Mouse (Mus musculus) induced T-regulatory cell, adult 2 months (primary cell): Measurements from ENCODE around the gene Dirc2.

Experiments used
- DNase-seq: peaks from one replicate; pipeline ENCODE4 v3.0.0-alpha.2; 2012; ENCODE audit warnings: low read depth

Dirc2 gene

DNA sequence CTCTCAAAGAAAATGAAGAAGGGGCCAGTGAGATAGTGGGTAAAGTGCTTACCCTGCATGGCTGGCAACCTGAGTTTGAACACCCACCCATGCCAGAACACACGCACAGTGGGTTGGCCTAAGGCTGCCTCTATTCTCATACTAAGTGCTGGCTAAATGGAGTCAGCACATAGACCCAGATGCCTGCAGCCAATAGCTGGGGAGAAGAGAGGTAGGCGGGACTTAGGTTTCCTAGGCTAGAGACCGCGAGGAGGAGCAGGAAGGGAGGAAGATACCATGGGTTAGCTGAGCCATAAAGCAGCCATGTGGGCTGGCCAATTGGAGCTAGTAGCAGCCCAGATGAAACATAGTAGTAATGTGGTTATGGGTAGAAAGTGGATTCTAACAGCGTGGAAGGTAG, 3.4 kb upstream of the Dirc2 start:
- no peak for DNase-seq

DNA sequence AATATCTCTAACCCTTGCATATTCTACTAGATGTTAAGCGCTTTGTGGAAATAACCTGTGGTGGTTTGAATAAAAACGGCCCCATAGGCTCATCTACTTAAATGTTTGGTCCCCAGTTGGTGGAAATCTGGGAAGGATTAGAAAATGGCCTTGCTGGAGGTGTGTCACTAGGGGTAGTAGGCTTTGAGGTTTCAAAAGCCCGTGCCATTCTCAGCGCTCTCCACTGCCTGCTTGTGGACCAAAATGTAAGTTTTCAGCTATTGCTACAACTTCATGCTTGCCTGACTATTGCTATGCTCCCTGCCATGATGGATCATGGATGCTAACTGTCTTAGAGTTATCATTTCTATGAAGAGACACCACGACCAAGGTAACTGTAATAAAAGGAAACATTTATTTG, 2.5 kb upstream of the Dirc2 start:
- DNase-seq, result no peak

DNA sequence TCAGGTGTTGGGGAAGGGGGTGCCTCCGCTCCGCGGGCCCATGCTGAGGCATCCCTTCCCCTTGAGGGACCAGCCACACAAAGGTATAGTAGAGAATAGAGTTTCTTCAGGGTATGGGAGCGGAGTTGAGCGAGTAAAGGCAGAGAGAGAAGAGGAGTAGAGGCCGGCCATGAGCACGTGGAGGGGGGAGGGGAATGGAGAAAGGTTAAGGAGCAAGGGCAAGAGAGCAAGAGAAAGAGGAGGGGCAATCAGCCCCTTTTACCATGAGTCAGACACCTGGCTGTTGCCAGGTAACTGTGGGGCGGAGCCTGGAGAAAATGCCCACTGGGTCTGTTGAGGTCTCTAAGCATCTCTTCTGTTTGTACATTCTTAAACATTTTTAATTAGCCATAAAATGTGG, 2.0 kb upstream of the Dirc2 start:
- DNase-seq, result no peak

DNA sequence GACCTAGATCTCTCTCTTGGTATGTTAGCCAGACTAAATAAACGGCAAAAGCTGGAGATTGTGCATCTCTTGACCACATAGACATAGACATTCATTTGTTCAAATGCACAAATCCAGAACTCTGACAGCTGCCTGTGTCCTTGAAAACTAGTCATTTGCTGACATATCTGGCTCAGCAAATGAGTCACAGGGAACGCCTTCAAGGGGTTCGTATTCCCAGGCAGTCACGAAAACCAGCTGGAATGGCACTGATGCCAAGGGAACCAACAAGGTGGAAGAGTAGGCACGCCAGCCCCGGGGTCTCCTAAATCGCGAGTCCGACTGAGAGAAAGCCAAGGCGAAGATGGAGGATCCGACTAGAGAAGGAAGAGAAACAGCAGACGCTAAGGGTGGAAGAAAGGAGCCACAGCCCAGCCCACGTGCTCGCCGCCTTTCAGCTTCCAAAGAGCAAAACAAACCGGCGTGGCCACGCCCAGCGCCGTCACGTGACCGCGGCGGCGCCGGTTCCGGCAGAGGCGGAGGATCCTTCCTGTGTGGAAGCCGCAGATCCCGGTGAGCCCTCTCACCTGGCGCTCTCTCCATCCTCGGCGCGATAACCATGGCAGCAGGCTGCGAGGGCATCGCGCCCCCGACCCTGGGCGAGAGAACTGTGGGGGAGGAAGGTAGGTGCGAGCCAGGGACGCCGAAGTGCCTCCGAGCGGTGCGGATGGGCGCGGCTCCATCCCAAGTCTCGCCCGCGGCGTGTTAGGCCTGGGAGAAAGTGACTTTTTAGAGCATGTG, 912 bp upstream of the Dirc2 start, which contains the start of gene Hspbap1:
Hspbap1 (plus strand) TSS at position 498 of the 780 bp plus-strand sequence.
- peak; percentile 95 for DNase-seq

DNA sequence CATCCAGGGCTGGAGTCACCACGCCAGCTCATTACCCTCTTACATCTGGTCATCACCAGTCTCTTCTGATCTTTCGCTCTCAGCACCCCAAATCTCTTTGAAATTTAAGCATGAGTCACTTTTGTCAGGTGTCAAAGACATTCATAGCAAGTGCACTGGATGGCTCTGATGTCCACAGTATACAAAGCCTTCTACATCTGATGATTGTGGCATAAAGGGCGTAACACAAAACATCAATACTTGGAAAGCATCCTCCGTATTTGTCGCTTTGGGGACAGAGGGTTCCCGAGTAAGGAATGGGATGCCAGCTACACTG, 729 bp downstream of the Dirc2 start:
- DNase-seq, result peak; percentile 52

DNA sequence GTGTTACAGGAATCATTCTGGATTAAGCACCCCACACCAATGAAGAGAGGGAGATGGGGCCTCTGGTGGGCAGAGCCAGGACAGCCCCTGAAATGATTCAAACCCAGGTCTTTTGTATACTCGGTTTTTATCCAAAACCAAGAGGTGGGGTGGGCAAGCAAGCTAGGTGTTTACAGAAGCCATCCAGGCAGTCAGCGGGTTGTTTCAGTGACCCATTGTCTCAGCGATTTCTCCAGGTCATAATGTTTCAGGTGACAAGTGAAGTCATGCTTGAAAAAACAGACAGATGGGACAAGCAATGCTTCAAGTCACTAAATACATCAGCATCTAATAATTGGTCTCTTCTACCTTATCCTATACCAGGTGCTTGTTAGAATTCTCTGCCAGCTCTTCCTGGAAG, 2.8 kb downstream of the Dirc2 start:
- no peak for DNase-seq

DNA sequence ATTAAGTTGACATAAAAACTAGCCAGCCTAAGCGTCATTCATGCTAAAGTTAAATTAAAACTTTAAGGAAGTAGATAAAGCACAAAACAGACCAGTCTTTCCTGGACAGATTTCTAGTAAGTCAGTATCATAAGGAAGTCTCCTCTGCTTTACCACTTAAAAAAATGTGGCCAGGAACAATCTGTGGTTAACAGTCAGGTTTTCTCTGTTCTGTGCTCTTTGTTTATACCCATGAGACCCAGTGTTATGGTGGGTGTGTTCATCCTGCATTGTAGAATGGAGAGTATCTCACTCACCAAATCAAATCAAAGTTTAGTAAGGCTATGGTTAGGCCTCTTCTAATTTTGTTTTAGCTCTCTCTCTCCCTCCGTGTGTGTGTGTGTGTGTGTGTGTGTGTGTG, 3.7 kb downstream of the Dirc2 start:
- DNase-seq, result peak; percentile 46

DNA sequence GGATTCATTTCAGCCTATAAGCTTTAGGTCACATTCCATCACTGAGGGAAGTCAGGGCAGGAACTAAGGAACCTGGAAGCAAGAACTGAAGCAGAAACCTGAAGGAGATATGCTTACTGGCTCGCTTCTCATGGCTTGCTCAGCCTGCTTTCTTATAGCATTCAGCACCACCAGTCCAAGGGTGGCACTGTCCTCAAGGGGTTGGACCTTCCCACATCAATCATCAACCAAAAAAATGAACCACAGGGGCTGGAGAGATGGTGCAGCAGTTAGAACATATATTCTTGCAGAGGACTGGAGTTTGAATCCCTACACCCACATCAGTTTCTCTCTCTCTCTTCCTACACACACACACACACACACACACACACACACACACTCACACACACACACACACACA, 4.2 kb downstream of the Dirc2 start:
- no peak for DNase-seq

DNA sequence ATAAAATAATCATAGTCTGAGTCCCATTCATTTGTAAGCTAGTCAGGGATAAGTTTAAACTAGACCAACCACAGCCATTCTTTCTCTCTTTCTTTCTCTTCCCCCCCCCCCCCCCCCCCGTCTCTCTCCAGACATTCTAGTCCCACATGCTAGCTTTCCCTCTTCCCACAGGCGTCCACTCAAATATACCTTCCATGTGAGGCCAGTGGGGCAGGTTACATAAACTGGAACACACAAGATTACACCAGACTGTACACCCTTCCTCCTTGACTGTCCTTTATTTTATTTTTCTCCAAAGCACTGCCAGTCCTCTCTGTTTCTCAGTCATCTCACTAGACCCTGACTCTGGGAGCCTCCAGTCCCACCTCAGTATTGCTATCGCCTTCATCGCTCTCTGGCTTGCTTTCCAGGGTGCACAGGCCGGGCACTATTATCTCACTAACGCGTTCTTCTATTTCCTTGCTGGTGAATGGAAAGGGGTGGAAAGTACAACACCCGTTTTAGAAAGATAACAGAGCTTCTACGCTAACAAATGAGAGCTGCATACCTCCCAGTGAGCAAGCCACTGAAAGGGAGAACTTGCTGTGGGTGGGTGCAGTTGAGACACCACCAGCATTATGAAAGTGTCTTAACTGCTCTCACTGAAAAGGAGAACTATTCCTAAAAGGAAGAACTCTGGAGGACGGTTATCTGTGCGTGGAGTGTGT, 5.4 kb downstream of the Dirc2 start:
- DNase-seq, result no peak

DNA sequence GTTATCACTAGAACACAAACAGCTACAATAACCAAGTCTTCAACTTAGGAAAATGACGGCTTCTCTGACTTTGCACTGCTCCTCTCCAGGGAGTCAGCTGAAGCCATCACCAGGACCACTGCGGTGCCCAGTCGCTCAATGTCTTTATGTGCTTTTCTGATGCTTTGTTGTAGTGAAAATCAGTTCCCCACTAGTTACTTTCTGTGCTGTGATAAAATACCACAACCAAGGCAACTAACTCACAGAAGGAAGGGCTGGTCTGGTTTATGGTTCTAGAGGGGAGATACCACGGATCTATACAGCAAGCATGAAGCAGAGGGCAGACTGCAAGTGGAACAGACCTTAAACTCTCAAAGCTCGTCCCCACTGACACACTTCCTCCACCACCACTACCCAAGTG, 9.8 kb downstream of the Dirc2 start:
- DNase-seq, result no peak

DNA sequence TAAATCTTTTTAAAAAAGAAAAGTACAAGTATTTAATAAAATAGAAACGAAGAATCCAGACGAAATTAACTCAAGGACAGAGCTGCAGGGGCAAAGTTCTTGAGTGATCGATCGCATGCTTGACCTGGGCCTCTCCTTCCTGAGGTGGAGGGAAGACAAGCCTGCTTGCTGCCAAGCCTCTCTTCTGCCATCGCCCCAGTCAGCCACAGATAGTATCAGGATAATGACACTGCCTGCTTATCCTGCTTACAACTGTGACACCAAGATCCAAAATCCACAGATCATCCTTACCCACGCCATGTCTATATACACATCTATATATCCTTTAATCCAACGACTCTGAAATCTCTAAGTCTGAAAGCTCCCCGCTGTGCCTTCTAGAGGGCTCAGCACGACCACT, 12.5 kb downstream of the Dirc2 start:
- no peak for DNase-seq

DNA sequence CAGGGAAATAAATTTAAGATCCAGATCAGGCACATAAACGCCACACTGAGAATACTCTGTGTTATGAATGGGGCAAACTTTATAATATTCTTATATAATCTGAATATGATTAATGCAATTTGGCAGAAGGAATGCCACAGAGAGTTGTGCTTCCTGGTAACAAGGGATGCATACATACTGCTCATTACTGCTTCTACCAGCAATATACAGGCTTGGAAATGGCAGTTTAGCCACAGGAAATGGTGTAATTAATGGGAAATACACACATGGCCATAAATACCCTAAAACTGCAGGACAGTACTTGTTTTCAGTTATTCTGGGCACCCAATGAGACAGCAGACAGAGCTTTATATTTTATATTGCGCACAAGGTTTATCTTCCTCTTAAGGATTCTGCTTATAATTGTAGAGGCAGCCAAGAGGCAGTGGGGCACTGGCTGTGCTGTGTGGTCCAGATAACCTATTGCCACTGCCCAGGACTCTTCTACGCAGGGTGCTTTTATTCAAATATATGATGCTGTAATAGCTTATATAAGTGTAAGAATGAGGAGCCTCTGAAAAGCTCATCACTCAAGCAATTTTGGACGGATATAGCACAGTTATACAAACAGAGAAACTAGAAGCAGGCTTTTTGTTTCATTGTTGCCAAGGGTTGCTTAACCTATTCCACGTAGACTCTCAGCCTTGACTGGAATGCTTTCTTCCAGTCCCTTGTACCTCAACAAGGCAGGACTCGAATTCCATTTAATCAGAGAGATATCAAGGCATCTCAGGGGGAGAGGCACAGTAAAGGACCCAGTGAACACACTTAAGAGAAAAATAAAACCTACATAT, 13.4 kb downstream of the Dirc2 start:
- DNase-seq, result no peak

DNA sequence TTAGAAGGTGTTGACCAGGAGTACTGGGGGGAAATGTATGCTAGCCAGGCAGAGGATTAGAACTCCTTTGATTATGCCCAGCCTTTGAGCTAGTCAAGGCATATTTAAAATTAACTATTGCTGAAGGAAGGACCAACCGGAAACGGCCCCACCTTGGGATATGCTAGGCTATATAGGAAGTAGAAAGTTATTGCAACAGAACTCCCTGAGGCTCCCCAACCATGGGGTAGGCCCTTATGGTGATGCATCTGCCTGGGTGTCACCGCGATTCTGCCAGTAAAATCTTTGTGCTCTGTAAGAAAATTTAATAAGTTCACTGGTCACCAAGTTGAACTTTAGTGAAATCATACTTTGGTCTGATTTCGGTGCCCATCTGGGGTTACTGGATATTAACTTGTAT, 15.2 kb downstream of the Dirc2 start:
- no peak for DNase-seq

DNA sequence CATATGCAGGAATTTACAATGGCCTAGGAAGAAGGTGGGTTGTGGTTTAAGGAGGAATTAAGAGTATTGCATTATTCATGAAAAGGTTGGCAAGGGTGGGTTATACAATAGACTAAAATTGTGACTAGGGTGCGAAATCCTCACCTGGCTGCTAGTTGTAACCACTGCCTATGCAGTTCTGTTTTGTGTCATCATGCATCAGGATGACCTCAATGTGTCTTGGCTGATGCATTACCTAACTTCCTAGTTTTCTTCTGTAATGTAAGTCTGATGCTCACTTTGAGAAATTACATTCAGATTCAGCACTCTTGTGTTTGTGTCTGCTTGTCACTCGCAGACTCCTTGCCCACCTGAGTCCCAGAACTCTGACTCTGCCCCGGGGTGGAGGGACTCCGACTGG, 17.3 kb downstream of the Dirc2 start:
- DNase-seq, result no peak

DNA sequence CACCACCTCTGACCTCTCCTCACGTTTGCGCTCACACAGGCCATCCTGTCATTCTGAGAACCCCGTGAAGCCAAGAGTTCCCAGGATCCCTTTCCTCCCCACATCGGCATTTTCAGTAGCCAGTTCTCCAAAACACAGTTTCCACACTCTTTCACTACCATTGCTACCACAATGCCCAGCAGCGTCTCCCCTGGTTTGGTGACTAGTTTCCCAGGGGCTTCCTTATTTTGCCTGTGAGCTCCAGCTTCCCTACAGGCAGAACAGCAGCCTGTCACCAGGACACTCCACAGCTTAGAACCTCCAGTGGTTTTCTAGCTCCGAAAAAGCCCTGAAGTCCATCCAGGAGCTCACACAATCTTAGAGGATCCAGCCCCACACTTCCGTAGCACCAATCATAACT, 19.8 kb downstream of the Dirc2 start:
- DNase-seq, result no peak

DNA sequence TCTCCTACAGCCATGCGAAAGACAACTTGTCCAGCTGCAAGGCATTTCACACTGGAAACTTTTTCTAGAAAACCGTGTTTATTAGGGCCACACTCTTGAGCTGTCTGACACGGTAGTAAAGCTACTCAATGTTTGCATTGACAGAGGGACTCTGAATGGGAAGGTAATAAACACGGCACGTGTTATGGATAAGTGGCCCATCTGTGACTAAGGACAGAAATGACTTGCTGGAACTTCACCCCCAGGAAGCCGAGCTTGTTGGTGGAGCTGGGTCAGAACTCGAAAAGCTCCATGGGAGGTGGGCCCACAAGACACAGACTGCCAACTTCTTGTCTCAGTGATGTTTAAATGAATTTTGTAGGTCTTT, 20.9 kb downstream of the Dirc2 start:
- DNase-seq, result no peak

DNA sequence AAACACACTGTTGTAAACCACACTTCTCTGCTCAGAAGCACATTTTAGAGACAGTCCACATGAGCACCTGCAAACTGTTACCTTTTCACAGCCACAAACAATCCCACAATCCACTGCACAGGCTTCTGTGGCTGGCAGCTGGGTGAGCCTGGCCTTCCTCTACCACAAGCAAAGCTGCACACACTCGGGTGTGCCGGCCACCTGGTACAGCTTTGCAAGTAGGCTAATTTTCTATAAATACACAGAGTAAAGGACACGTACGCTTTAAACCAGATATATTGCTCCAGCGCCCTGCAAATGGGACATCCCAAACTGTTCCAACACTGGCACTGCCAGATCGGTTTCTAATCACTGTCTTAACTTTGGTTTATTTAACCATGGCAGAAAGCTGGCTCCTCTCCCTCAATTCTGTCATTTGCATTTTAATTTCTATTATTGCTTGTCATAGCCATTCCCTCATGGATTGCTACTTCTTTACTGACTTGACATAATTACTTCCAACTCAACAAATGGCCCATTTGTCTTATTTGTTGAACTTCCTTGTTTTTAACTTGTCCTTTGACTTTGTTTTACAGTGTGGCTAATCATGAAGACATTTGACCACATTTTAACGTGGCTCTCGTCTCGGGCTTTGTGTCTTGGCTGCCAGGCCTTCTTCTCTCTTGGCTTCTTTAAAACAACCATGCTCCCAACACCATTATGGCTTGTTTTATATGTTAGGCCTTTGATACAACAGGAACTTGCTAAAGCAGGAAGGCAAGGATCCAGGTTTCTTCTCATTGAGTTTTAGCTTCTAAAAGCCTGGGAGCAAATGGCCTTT, 21.5 kb downstream of the Dirc2 start:
- no peak for DNase-seq

DNA sequence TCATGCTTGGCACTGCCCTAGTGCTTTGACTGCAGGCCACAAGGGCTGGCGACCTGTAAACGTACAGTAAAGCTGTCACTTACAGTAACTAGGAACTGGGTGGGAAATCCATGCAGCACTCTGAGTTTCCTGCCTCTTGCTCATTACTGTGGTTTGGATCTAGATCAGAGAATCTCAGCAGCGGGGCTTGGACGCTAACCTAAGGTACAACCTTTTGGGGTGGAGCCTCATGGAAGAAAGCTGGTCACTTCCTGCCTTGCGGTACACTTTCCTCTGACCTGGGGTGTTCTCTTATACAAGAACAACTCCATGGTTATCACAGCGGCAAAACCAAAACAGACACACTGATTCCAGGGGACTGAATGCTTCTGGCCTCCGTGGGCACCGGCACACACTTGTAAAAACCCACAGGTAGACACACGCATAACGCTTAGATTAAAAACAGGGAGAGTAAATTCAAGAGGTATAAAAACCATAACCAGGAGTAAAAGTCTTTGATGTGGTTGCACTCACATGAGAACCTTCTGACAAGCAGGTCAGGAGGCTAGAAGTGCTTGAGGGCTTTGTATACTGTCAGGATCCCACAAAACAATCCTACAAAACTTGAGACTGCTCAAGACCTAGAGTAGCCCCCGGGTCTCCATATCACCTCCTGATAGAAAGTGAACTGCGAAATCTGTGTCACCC, 26.8 kb downstream of the Dirc2 start:
- DNase-seq, result peak; percentile 74

DNA sequence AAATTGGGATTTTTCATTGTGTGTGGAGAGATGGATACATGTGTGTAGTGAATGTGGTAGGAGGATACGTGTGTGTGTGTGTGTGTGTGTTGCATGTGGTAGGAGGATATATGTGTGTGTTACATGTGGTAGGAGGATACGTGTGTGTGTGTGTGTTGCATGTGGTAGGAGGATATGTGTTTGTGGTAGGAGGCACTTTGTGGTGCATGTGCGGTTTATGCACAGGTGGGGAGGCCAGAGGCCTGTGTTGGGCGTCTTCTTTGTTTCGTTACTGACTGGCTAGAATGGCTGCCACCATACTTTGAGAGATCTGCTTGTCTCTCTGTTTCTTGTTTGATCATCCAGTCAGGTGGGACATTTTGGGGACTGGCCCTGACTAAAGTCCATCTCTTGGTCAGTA, 27.5 kb downstream of the Dirc2 start:
- peak; percentile 17 for DNase-seq

DNA sequence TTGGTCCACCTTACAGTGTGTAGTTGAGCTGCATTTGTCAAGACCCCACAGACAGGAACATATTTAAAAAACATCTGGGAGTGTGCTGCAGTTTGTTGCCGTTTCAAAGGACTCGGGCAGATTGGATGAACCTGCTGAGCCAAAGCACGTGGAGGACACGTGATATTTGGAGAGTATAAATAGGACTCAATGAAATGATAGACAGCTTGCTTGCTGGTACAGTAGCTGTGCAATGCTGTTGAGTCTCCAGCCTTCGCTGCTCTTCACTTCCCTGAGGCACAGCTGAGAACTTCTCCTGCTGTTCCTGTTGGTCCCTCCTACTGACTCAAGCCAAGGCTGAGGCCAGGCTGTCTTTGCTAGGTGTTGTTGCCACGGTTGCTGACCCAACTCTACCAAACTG, 28.2 kb downstream of the Dirc2 start:
- no peak for DNase-seq

DNA sequence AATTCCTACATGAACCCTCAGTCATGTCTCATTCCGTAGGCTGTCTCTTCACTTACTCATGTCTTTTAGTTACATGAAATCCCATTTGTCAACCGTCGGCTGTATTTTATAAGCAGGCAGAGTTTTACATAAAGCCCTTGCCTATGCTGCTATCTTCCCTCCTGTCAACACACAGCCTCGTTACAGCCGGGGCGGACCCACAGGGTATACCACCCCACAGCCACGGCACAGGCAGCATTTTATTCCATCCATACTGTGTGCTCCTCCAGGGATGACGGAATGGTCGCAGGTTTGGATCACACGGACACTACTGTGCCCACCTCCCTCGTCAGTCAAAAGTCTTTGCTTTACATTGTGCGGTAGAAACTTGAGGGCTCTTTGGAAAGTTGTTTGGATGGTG, 28.8 kb downstream of the Dirc2 start:
- DNase-seq, result no peak

DNA sequence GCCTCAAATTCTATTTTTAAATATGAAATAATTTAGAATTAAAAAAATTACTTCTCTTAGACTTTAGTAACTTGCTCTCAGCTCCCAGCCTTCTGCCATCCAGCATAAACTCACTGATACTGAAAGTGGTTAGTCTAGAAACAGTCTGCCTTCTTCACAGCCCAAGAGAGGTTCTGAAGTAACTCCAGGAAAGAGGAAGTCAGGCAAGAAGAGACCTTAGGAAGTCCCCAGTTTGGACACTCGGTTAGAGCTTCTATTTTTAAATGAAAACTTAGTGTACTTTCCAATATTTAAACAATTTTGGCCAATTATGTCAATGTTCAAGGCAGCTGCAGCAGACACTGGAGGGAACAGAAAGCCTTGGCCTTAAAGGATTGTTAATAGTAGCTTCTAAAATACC, 29.6 kb downstream of the Dirc2 start:
- no peak for DNase-seq
